Mouse (Mus musculus) forebrain, postnatal 0 days (tissue): ENCODE results near the gene Unc119. TPM values are rescaled to one million over a fixed set of nuclear protein-coding genes. Genes with fewer than 3 reads are reported as not detected.

Source experiments
- ATAC-seq: fragments of 200-750 bp; cut with Nextera tagmentation; 2 replicates; pipeline ENCODE4 v1.8.0; 2017; ENCODE audit warnings: mild to moderate bottlenecking, moderate library complexity
- DNase-seq: peaks from one replicate; pipeline ENCODE4 v3.0.0-alpha.2; 2015
- H3K27ac ChIP-seq: fragments of 300-500 bp; sonication (generic); 2 replicates; pipeline ENCODE4 v1.5.1; 2014; ENCODE audit warnings: low read depth, mild to moderate bottlenecking, antibody characterized with exemption, low read length, moderate library complexity, mixed read lengths
- H3K27me3 ChIP-seq: fragments of 300-500 bp; sonication (generic); 2 replicates; pipeline ENCODE4 v1.6.1; 2014; ENCODE audit warnings: mild to moderate bottlenecking, low read length, mixed read lengths; ENCODE audit not compliant: insufficient read depth
- H3K36me3 ChIP-seq: fragments of 300-500 bp; sonication (generic); 2 replicates; pipeline ENCODE4 v1.6.1; 2014; ENCODE audit warnings: mild to moderate bottlenecking, moderate library complexity; ENCODE audit not compliant: insufficient read depth
- H3K4me1 ChIP-seq: fragments of 300-500 bp; sonication (generic); 2 replicates; pipeline ENCODE4 v1.6.1; 2014; ENCODE audit warnings: antibody characterized with exemption; ENCODE audit not compliant: insufficient read depth
- H3K4me2 ChIP-seq: fragments of 300-500 bp; sonication (generic); 2 replicates; pipeline ENCODE4 v1.6.1; 2014; ENCODE audit warnings: low read depth, mild to moderate bottlenecking, moderate library complexity
- H3K4me3 ChIP-seq: fragments of 300-500 bp; sonication (generic); 2 replicates; pipeline ENCODE4 v1.5.1; 2014; ENCODE audit warnings: low read depth, low read length, mixed read lengths
- H3K9ac ChIP-seq: fragments of 300-500 bp; sonication (generic); 2 replicates; pipeline ENCODE4 v1.6.1; 2014; ENCODE audit warnings: mild to moderate bottlenecking
- H3K9me3 ChIP-seq: fragments of 300-500 bp; sonication (generic); 2 replicates; pipeline ENCODE4 v1.6.1; 2016; ENCODE audit warnings: low read length
- CTCF ChIP-seq: sonication (generic); IDR thresholded peaks from 2 replicates; pipeline ENCODE4 v1.5.1; 2016; ENCODE audit warnings: antibody characterized with exemption, control low read depth, low read depth
- WGBS: fragments of 180-500 bp; shearing (Covaris S2); extraction: QIAGEN DNeasy Blood & Tissue Kit; methylation state at CpG from one replicate; pipeline ENCODE4 v1.1.7; 2014; 5-methylcytosine and 5-hydroxymethylcytosine counted together
- polyA plus RNA-seq: library from polyadenylated mRNA; unstranded; fragments of >200 nt; fragmentation: Nextera tagmentation; extraction: Ambion mirVana; gene quantifications from 2 replicates; pipeline ENCODE4 v1.2.1, GENCODE M21; 2015
- total RNA-seq: library from RNA; depleted of rRNA; stranded (reverse); fragments of >200 nt; gene quantifications from 2 replicates; pipeline ENCODE4 v1.2.3, GENCODE M21; 2014

The Unc119 gene
- total and polyA plus RNA-seq, 2 experiments from 2014 or later = 72.2 to 86.5 TPM

GRCm38 (mm10) chr11:78344890-78345715, 1.8 kb downstream of the Unc119 start:
- no peaks in the 10 kb centered on the region for H3K4me1 ChIP-seq
- DNase-seq (no peak), ATAC-seq (no peak)
- H3K9me3 ChIP-seq = no peaks in the 10 kb centered on the region
- 54% methylated on average over 8 of the region's 8 CpGs for WGBS
- peak overlapping the region; percentile 63 for H3K4me2 ChIP-seq
- no peaks in the 10 kb centered on the region for H3K27me3 ChIP-seq
- no peak for TF ChIP-seq CTCF
- H3K4me3 ChIP-seq = no peak overlapping the region
- peaks cover 20% of the 10 kb centered on the region; the same call in 1 of the 2 replicates for H3K36me3 ChIP-seq
- H3K9ac ChIP-seq = peak overlapping the region; percentile 22; the same call in 1 of the 2 replicates
- no peak overlapping the region for H3K27ac ChIP-seq

- H3K36me3 ChIP-seq = peaks cover 19% of the 10 kb centered on the region; the same call in 1 of the 2 replicates
- no peak for TF ChIP-seq CTCF
- no peak overlapping the region for H3K4me3 ChIP-seq
- ATAC-seq (no peak), DNase-seq (no peak)
- H3K27me3 ChIP-seq = no peaks in the 10 kb centered on the region
- H3K4me1 ChIP-seq = no peaks in the 10 kb centered on the region
- H3K9ac ChIP-seq = no peak overlapping the region
- no peaks in the 10 kb centered on the region for H3K9me3 ChIP-seq
- no peak overlapping the region for H3K27ac ChIP-seq
- no peak overlapping the region for H3K4me2 ChIP-seq
- 85% methylated on average over 7 of the region's 7 CpGs for WGBS
Observed at GRCm38 (mm10) chr11:78345801-78346200, 2.5 kb downstream of the Unc119 start.

GRCm38 (mm10) chr11:78346326-78347069, 3.2 kb downstream of the Unc119 start:
- 72% methylated on average over 6 of the region's 6 CpGs for WGBS
- no peaks in the 10 kb centered on the region for H3K4me1 ChIP-seq
- no peak for ATAC-seq
- no peaks in the 10 kb centered on the region for H3K27me3 ChIP-seq
- no peak for DNase-seq
- TF ChIP-seq CTCF = no peak
- no peak overlapping the region for H3K9ac ChIP-seq
- peaks cover 14% of the 10 kb centered on the region; the same call in 1 of the 2 replicates for H3K36me3 ChIP-seq
- H3K4me3 ChIP-seq = no peak overlapping the region
- H3K4me2 ChIP-seq = no peak overlapping the region
- H3K27ac ChIP-seq = no peak overlapping the region
- H3K9me3 ChIP-seq = no peaks in the 10 kb centered on the region

GRCm38 (mm10) chr11:78347070-78347754, 3.9 kb downstream of the Unc119 start:
- peaks cover 14% of the 10 kb centered on the region; the same call in 1 of the 2 replicates for H3K36me3 ChIP-seq
- no peaks in the 10 kb centered on the region for H3K9me3 ChIP-seq
- no peak overlapping the region for H3K4me2 ChIP-seq
- ATAC-seq (no peak), DNase-seq (peak; percentile 78)
- TF ChIP-seq CTCF = peak; percentile 85
- 92% methylated on average over 10 of the region's 10 CpGs for WGBS
- H3K27ac ChIP-seq = no peak overlapping the region
- H3K27me3 ChIP-seq = no peaks in the 10 kb centered on the region
- no peaks in the 10 kb centered on the region for H3K4me1 ChIP-seq
- no peak overlapping the region for H3K4me3 ChIP-seq
- no peak overlapping the region for H3K9ac ChIP-seq

GRCm38 (mm10) chr11:78347908-78348307, 4.6 kb downstream of the Unc119 start:
- H3K9ac ChIP-seq = no peak overlapping the region
- no peak overlapping the region for H3K27ac ChIP-seq
- ATAC-seq (no peak), DNase-seq (no peak)
- H3K4me2 ChIP-seq = no peak overlapping the region
- 86% methylated on average over 9 of the region's 9 CpGs for WGBS
- no peaks in the 10 kb centered on the region for H3K27me3 ChIP-seq
- H3K36me3 ChIP-seq = peaks cover 14% of the 10 kb centered on the region; the same call in 1 of the 2 replicates
- no peak overlapping the region for H3K4me3 ChIP-seq
- H3K4me1 ChIP-seq = no peaks in the 10 kb centered on the region
- no peak for TF ChIP-seq CTCF
- no peaks in the 10 kb centered on the region for H3K9me3 ChIP-seq

DNA sequence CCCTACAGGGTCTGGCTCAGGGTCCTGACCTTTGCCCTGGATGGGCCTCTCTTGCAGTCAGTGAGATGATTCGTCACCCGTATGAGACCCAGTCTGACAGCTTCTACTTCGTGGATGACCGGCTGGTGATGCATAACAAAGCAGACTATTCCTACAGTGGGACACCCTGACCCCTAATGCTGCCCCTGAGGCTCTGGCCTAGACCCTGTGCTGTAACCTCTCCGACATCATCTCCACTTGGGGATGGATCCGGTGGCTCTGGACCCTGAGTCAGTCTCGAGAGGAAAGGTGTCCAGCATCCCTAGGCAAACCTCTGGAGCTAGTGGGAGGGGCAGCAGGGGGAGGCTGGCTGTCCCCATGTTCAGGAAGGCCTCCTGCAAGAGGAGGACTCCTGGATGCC, 5.2 kb downstream of the Unc119 start:
- Histone ChIP-seq H3K4me3 (no peak overlapping the region), H3K9ac (no peak overlapping the region), H3K4me2 (no peak overlapping the region), H3K27me3 (no peaks in the 10 kb centered on the region), H3K27ac (no peak overlapping the region), H3K4me1 (no peaks in the 10 kb centered on the region), H3K9me3 (no peaks in the 10 kb centered on the region), H3K36me3 (peaks cover 14% of the 10 kb centered on the region; the same call in 1 of the 2 replicates)
- WGBS = 85% methylated on average over 7 of the region's 7 CpGs
- ATAC-seq = no peak
- TF ChIP-seq CTCF = no peak
- DNase-seq = no peak
